In genomic region chr2:60023777-60024176, GRCm38 (mm10) we compare ENCODE assay signal across 24 mouse cellular contexts.
DNase-seq lines count a peak whose midpoint lies in the region; ATAC-seq and TF ChIP-seq lines count a peak whose summit lies in the region.
"Had no signal": no experiment of that assay in that cellular context is flagged by ENCODE, and none has a peak within 500 bp of the region (broad histone marks: within the 10 kb centered on the region; RNA-seq: fewer than 3 reads in every experiment).

No protein-coding gene starts in this region.

- TF ChIP-seq CTCF in hindbrain, postnatal 0 days (IDR thresholded peaks at IDR 0.05; ENCODE audit: low read depth), result no peak
- no peak for TF ChIP-seq CTCF in forebrain, postnatal 0 days (IDR thresholded peaks at IDR 0.05; ENCODE audit: low read depth)

- H3K27ac ChIP-seq in embryonic facial prominence, embryonic 12.5 days, result no peak overlapping the region
- H3K27ac ChIP-seq in embryonic facial prominence, embryonic 10.5 days (replicated peaks), result no peak overlapping the region
- H3K27ac ChIP-seq in hindbrain, embryonic 12.5 days, result no peak overlapping the region
- no peak overlapping the region for H3K27ac ChIP-seq in hindbrain, postnatal 0 days
- H3K27ac ChIP-seq in intestine, embryonic 14.5 days (ENCODE audit: low read depth), result no peak overlapping the region
- H3K27ac ChIP-seq in intestine, embryonic 15.5 days, result no peak overlapping the region
- H3K27ac ChIP-seq in forebrain, postnatal 0 days (ENCODE audit: low read depth, low read length), result no peak overlapping the region
- H3K27ac ChIP-seq: forebrain, embryonic 13.5 days; forebrain, embryonic 15.5 days had no signal

- no peak overlapping the region for H3K4me3 ChIP-seq in embryonic facial prominence, embryonic 12.5 days
- no peak overlapping the region for H3K4me3 ChIP-seq in embryonic facial prominence, embryonic 10.5 days
- no peak overlapping the region for H3K4me3 ChIP-seq in hindbrain, embryonic 12.5 days
- no peak overlapping the region for H3K4me3 ChIP-seq in hindbrain, postnatal 0 days (ENCODE audit: low read length)
- H3K4me3 ChIP-seq in intestine, embryonic 14.5 days (ENCODE audit: low read depth, low read length), result no peak overlapping the region
- H3K4me3 ChIP-seq in intestine, embryonic 15.5 days (replicated peaks), result no peak overlapping the region
- H3K4me3 ChIP-seq in forebrain, postnatal 0 days (ENCODE audit: low read depth, low read length), result no peak overlapping the region
- H3K4me3 ChIP-seq: forebrain, embryonic 13.5 days; forebrain, embryonic 15.5 days had no signal

- WGBS in embryonic facial prominence, embryonic 12.5 days, result 84% methylated on average over 7 of the region's 7 CpGs
- WGBS in embryonic facial prominence, embryonic 10.5 days, result 89% methylated on average over 7 of the region's 7 CpGs
- WGBS in hindbrain, embryonic 12.5 days, result 89% methylated on average over 7 of the region's 7 CpGs
- 87% methylated on average over 7 of the region's 7 CpGs for WGBS in hindbrain, postnatal 0 days
- 94% methylated on average over 7 of the region's 7 CpGs for WGBS in intestine, embryonic 14.5 days
- whole genome bisulfite sequencing in intestine, embryonic 15.5 days, result 92% methylated on average over 7 of the region's 7 CpGs
- 94% methylated on average over 7 of the region's 7 CpGs for WGBS in forebrain, postnatal 0 days

- H3K36me3 ChIP-seq in embryonic facial prominence, embryonic 12.5 days, result no peaks in the 10 kb centered on the region
- 0 out of 2 replicates have a peak, but pooled peaks cover 2% of the 10 kb centered on the region for H3K36me3 ChIP-seq in embryonic facial prominence, embryonic 10.5 days (replicated peaks)
- no peaks in the 10 kb centered on the region for H3K36me3 ChIP-seq in hindbrain, embryonic 12.5 days
- H3K36me3 ChIP-seq in hindbrain, postnatal 0 days (ENCODE audit: insufficient read depth, low read length), result no peaks in the 10 kb centered on the region
- 0 out of 2 replicates have a peak, but pooled peaks cover 4% of the 10 kb centered on the region for H3K36me3 ChIP-seq in intestine, embryonic 14.5 days (ENCODE audit: control insufficient read depth, insufficient read depth, low read length)
- H3K36me3 ChIP-seq in intestine, embryonic 15.5 days, result no peaks in the 10 kb centered on the region
- no peaks in the 10 kb centered on the region for H3K36me3 ChIP-seq in forebrain, postnatal 0 days (ENCODE audit: insufficient read depth)
- H3K36me3 ChIP-seq: forebrain, embryonic 15.5 days had no signal

- no peaks in the 10 kb centered on the region for H3K27me3 ChIP-seq in embryonic facial prominence, embryonic 12.5 days
- H3K27me3 ChIP-seq in embryonic facial prominence, embryonic 10.5 days (replicated peaks; ENCODE audit: low read depth, poor library complexity, severe bottlenecking), result no peaks in the 10 kb centered on the region
- no peaks in the 10 kb centered on the region for H3K27me3 ChIP-seq in hindbrain, embryonic 12.5 days
- H3K27me3 ChIP-seq in hindbrain, postnatal 0 days (ENCODE audit: insufficient read depth, low read length), result no peaks in the 10 kb centered on the region
- H3K27me3 ChIP-seq in intestine, embryonic 14.5 days (replicated peaks; ENCODE audit: control insufficient read depth, insufficient read depth, low read length), result no peaks in the 10 kb centered on the region
- H3K27me3 ChIP-seq in intestine, embryonic 15.5 days (replicated peaks), result no peaks in the 10 kb centered on the region
- no peaks in the 10 kb centered on the region for H3K27me3 ChIP-seq in forebrain, postnatal 0 days (ENCODE audit: insufficient read depth, low read length)
- H3K27me3 ChIP-seq: CH12.LX; forebrain, embryonic 13.5 days; forebrain, embryonic 15.5 days had no signal

- peak; percentile 58; the same call in 1 of the 2 replicates for ATAC-seq in embryonic facial prominence, embryonic 12.5 days (ENCODE audit: insufficient number of reproducible peaks, insufficient read depth, low FRiP score, low TSS enrichment)
- 0 out of 2 replicates have a peak, but pooled peaks have one; percentile 44 for ATAC-seq in hindbrain, embryonic 12.5 days (ENCODE audit: low FRiP score)
- no peak for ATAC-seq in hindbrain, postnatal 0 days
- no peak for ATAC-seq in intestine, embryonic 14.5 days (replicated peaks; ENCODE audit: low FRiP score, low TSS enrichment, low read depth)
- no peak for ATAC-seq in intestine, embryonic 15.5 days
- ATAC-seq in forebrain, postnatal 0 days, result no peak
- ATAC-seq: CD4-positive, CD25-positive, alpha-beta regulatory T cell, adult 4 months; forebrain, embryonic 13.5 days; forebrain, embryonic 15.5 days had no signal

- peaks cover 3% of the 10 kb centered on the region for H3K4me1 ChIP-seq in embryonic facial prominence, embryonic 12.5 days
- peaks cover 21% of the 10 kb centered on the region for H3K4me1 ChIP-seq in embryonic facial prominence, embryonic 10.5 days
- peaks cover 4% of the 10 kb centered on the region for H3K4me1 ChIP-seq in hindbrain, embryonic 12.5 days
- H3K4me1 ChIP-seq in hindbrain, postnatal 0 days (ENCODE audit: insufficient read depth, low read length), result no peaks in the 10 kb centered on the region
- H3K4me1 ChIP-seq in intestine, embryonic 14.5 days (replicated peaks; ENCODE audit: control insufficient read depth, insufficient read depth, low read length), result 0 out of 2 replicates have a peak, but pooled peaks cover 7% of the 10 kb centered on the region
- no peaks in the 10 kb centered on the region for H3K4me1 ChIP-seq in intestine, embryonic 15.5 days (replicated peaks)
- no peaks in the 10 kb centered on the region for H3K4me1 ChIP-seq in forebrain, postnatal 0 days (ENCODE audit: insufficient read depth)
- H3K4me1 ChIP-seq: forebrain, embryonic 15.5 days had no signal

- no peak overlapping the region for H3K9ac ChIP-seq in embryonic facial prominence, embryonic 12.5 days
- no peak overlapping the region for H3K9ac ChIP-seq in hindbrain, embryonic 12.5 days
- no peak overlapping the region for H3K9ac ChIP-seq in hindbrain, postnatal 0 days (replicated peaks; ENCODE audit: low read length)
- H3K9ac ChIP-seq in intestine, embryonic 14.5 days (ENCODE audit: low read length), result no peak overlapping the region
- no peak overlapping the region for H3K9ac ChIP-seq in intestine, embryonic 15.5 days
- H3K9ac ChIP-seq in forebrain, postnatal 0 days, result no peak overlapping the region
- H3K9ac ChIP-seq: forebrain, embryonic 13.5 days; forebrain, embryonic 15.5 days had no signal

- H3K4me2 ChIP-seq in embryonic facial prominence, embryonic 12.5 days (replicated peaks), result no peak overlapping the region
- H3K4me2 ChIP-seq in hindbrain, embryonic 12.5 days (replicated peaks), result no peak overlapping the region
- no peak overlapping the region for H3K4me2 ChIP-seq in hindbrain, postnatal 0 days (ENCODE audit: low read depth, low read length)
- no peak overlapping the region for H3K4me2 ChIP-seq in intestine, embryonic 14.5 days (ENCODE audit: low read length)
- no peak overlapping the region for H3K4me2 ChIP-seq in intestine, embryonic 15.5 days (replicated peaks)
- H3K4me2 ChIP-seq in forebrain, postnatal 0 days (ENCODE audit: low read depth), result no peak overlapping the region
- H3K4me2 ChIP-seq: forebrain, embryonic 13.5 days; forebrain, embryonic 15.5 days had no signal

- no peak for DNase-seq in embryonic facial prominence, embryonic 10.5 days (ENCODE audit: low spot score)
- no peak for DNase-seq in hindbrain, postnatal 0 days (ENCODE audit: low spot score)
- DNase-seq in intestine, embryonic 14.5 days (ENCODE audit: low spot score), result peak; percentile 40
- DNase-seq in NIH3T3 (ENCODE audit: low read depth), result peak; percentile 32
- no peak for DNase-seq in forebrain, postnatal 0 days
- DNase-seq: adrenal gland, adult 2 months; adrenal gland, postnatal 10 days; adrenal gland, postnatal 25 days; B cell, adult 2 months; cerebellum, adult 11 months; cerebellum, adult 18-20 months; cerebellum, adult 8-10 months; cerebellum, adult 9-11 months; cerebellum, postnatal 14 days; cerebellum, postnatal 36 days; embryo, embryonic 11 days had no signal

- no peaks in the 10 kb centered on the region for H3K9me3 ChIP-seq in embryonic facial prominence, embryonic 12.5 days
- H3K9me3 ChIP-seq in embryonic facial prominence, embryonic 10.5 days, result no peaks in the 10 kb centered on the region
- H3K9me3 ChIP-seq in hindbrain, embryonic 12.5 days (replicated peaks), result no peaks in the 10 kb centered on the region
- no peaks in the 10 kb centered on the region for H3K9me3 ChIP-seq in hindbrain, postnatal 0 days (ENCODE audit: low read length)
- no peaks in the 10 kb centered on the region for H3K9me3 ChIP-seq in intestine, embryonic 14.5 days (ENCODE audit: control insufficient read depth, low read length)
- no peaks in the 10 kb centered on the region for H3K9me3 ChIP-seq in intestine, embryonic 15.5 days
- H3K9me3 ChIP-seq in forebrain, postnatal 0 days (ENCODE audit: low read length), result no peaks in the 10 kb centered on the region
- H3K9me3 ChIP-seq: forebrain, embryonic 13.5 days; forebrain, embryonic 15.5 days; G1E had no signal

Comparison
In these comparisons a context has a peak if more than half of its experiments do, and no peak if none do; other contexts are left out.
1. ATAC-seq: peak in embryonic facial prominence, embryonic 12.5 days (single experiment) and hindbrain, embryonic 12.5 days (single experiment); none in hindbrain, postnatal 0 days (single experiment), intestine, embryonic 14.5 days (single experiment), intestine, embryonic 15.5 days (single experiment) and forebrain, postnatal 0 days (single experiment).
2. DNase-seq: peak in intestine, embryonic 14.5 days (single experiment) and NIH3T3 (single experiment); none in embryonic facial prominence, embryonic 10.5 days (single experiment), hindbrain, postnatal 0 days (single experiment) and forebrain, postnatal 0 days (single experiment).